Mouse (Mus musculus) CD4-positive, CD25-positive, alpha-beta regulatory T cell, adult 2 months (primary cell): ENCODE data around the gene Slc35f6.

Experiments
- DNase-seq: peaks from one replicate; pipeline ENCODE4 v3.0.0-alpha.2; 2012; ENCODE audit warnings: low read depth, low spot score

Slc35f6 gene

GRCm38 (mm10) chr5:30621211-30621790 lies 26.4 kb upstream of the Slc35f6 start:
- no peak for DNase-seq

GRCm38 (mm10) chr5:30621844-30622176 lies 25.9 kb upstream of the Slc35f6 start:
- no peak for DNase-seq

- peak; percentile 68 for DNase-seq
These were observed 25.4 kb upstream of the Slc35f6 start for GRCm38 (mm10) chr5:30622177-30622840.

GRCm38 (mm10) chr5:30622841-30623185 lies 24.9 kb upstream of the Slc35f6 start:
- no peak for DNase-seq

DNA sequence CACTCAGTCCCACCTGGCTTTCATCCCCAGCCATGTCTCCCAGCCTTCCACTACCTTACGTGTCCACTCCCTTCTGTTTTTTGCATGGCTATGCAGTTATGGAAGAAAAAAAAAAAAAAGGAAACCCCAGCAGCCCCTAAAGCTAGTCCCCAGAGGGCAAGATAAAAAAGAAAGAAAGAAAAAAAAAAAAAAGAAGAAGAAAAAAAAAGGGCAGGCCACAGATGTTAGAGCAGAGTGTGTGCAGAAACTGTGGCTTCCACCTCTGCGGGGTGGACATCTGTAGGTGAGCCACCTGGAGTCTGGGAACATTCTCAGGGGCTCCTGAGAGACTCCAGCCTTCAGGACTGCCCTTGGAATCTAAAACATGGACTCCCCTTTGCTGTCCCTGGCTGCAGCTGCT lies 24.4 kb upstream of the Slc35f6 start:
- DNase-seq: no peak

GRCm38 (mm10) chr5:30624311-30624710 lies 23.4 kb upstream of the Slc35f6 start:
- DNase-seq: no peak

GRCm38 (mm10) chr5:30624908-30625307 lies 22.8 kb upstream of the Slc35f6 start:
- no peak for DNase-seq

- no peak for DNase-seq
These were observed 22.4 kb upstream of the Slc35f6 start for GRCm38 (mm10) chr5:30625379-30625778.

DNA sequence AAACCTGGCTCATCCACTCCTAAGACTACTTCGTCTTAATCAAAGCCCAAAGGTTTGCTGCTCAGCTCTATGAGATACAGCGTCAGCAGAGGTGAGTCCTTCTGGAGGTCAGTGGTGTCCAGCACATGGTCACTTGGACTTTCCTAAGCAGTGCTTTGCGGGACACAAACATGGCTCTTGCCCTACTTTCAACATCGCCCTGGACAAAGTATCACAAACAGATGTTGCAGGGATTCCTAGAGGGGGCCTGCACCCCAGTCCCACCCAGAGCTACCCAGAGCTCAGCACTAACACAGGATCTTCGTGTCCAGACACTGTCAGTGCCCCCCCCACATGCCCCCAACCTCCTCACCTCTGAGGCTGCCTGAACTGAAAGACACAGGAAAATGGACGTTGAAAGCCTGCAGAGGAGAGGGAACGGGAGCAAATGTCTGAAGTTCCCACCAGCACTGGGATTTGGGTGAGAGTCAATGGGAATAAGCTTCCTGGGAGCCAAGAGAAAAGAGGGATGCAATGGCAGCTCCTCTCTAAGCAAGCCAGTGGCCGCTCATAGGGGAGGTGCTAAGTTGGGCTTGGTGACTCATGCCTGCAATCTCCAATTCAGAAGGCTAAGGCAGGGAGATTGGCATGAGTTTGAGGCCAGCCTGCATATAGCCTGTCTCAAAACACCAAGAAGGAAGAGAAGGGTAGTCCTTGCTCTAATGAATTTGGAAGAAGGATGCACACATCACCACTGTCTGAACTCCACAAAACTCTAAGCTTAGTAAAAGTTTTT lies 21.2 kb upstream of the Slc35f6 start:
- no peak for DNase-seq

- no peak for DNase-seq
These were observed 19.2 kb upstream of the Slc35f6 start for GRCm38 (mm10) chr5:30628511-30628910.

DNA sequence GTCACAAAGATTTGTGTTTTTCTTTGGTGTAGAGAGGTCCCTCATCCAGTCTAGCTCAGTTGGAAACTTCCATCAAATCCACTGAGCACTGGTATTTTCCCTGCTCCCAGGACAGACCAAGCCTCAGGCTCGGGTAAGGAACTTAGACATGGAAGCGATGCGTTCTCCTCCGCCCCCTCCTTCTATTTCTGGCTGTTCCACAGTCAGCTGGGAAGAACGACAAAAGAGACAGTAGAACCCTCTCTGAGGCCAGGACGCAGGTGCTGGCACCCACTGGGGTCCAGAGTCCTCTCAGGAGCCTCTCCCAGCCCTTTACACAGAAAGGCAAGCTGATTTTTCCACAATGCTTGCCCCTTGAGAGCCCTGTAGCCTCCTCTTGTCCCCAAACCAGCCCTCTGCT lies 17.3 kb upstream of the Slc35f6 start:
- no peak for DNase-seq

- no peak for DNase-seq
These were observed 15.6 kb upstream of the Slc35f6 start for GRCm38 (mm10) chr5:30632134-30632533.

GRCm38 (mm10) chr5:30636994-30637393 lies 10.7 kb upstream of the Slc35f6 start:
- no peak for DNase-seq

GRCm38 (mm10) chr5:30638041-30638440 lies 9.7 kb upstream of the Slc35f6 start:
- DNase-seq: peak; percentile 73

GRCm38 (mm10) chr5:30643477-30644179 lies 4.1 kb upstream of the Slc35f6 start:
- no peak for DNase-seq

- no peak for DNase-seq
These were observed 1.7 kb upstream of the Slc35f6 start for GRCm38 (mm10) chr5:30646036-30646435.

- DNase-seq: no peak
These were observed 337 bp upstream of the Slc35f6 start for GRCm38 (mm10) chr5:30647396-30647795.

GRCm38 (mm10) chr5:30649558-30649957 lies 1.8 kb downstream of the Slc35f6 start:
- no peak for DNase-seq

GRCm38 (mm10) chr5:30650756-30651155 lies 3.0 kb downstream of the Slc35f6 start:
- DNase-seq: no peak

GRCm38 (mm10) chr5:30651554-30651953 lies 3.8 kb downstream of the Slc35f6 start:
- DNase-seq: no peak

GRCm38 (mm10) chr5:30653246-30653645 lies 5.5 kb downstream of the Slc35f6 start:
- DNase-seq: no peak

- no peak for DNase-seq
These were observed 7.3 kb downstream of the Slc35f6 start for GRCm38 (mm10) chr5:30655042-30655441.
